Mouse (Mus musculus) small intestine, adult 2 months (tissue): Measurements from ENCODE around the gene Glg1. TPM values are rescaled to one million over a fixed set of nuclear protein-coding genes. Genes with fewer than 3 reads are reported as not detected.
A peak's percentile ranks its signal among the peaks of the same experiment; 100 is the strongest.
"Not testable (repeated sequence)": the region's sequence is repeated elsewhere in the genome, so short reads cannot be mapped to it uniquely, and the experiment has no call there.

Experiments used
- H3K27ac ChIP-seq: fragments of 200-500 bp; 2 replicates; pipeline ENCODE4 v1.5.1; 2012; ENCODE audit warnings: low read depth, low read length, control low read depth, inconsistent platforms; ENCODE audit not compliant: insufficient read depth
- H3K27me3 ChIP-seq: fragments of 200-500 bp; 2 replicates; pipeline ENCODE4 v1.6.1; 2012; ENCODE audit warnings: mild to moderate bottlenecking, moderate library complexity, low read length, inconsistent platforms; ENCODE audit not compliant: control insufficient read depth, insufficient read depth
- H3K36me3 ChIP-seq: fragments of 200-500 bp; 2 replicates; pipeline ENCODE4 v1.6.1; 2012; ENCODE audit warnings: mild to moderate bottlenecking, low read length, control low read depth, inconsistent platforms; ENCODE audit not compliant: control insufficient read depth, insufficient read depth
- H3K4me1 ChIP-seq: fragments of 200-500 bp; 2 replicates; pipeline ENCODE4 v1.6.1; 2012; ENCODE audit warnings: low read length, inconsistent platforms, mixed read lengths; ENCODE audit not compliant: control insufficient read depth, insufficient read depth, insufficient read length
- H3K4me3 ChIP-seq: fragments of 200-500 bp; 2 replicates; pipeline ENCODE4 v1.5.1; 2012; ENCODE audit warnings: low read depth, mild to moderate bottlenecking, control low read depth, inconsistent platforms, low read length, moderate library complexity
- CTCF ChIP-seq: fragments of 200-500 bp; IDR thresholded peaks from 2 replicates; pipeline ENCODE4 v1.5.1; 2012; ENCODE audit warnings: low read depth, mild to moderate bottlenecking, control low read depth, inconsistent platforms, low read length, moderate library complexity, mixed read lengths; ENCODE audit not compliant: insufficient replicate concordance, insufficient read length; ENCODE audit errors: extremely low read depth
- POLR2A ChIP-seq: fragments of 200-500 bp; IDR thresholded peaks from 2 replicates; pipeline ENCODE4 v1.6.1; 2012; ENCODE audit warnings: low read depth, mild to moderate bottlenecking, control low read depth, inconsistent platforms, low read length, moderate library complexity
- WGBS: fragments of 180-500 bp; shearing (Covaris S2); methylation state at CpG from one replicate; pipeline ENCODE4 v1.1.7; 2018; 5-methylcytosine and 5-hydroxymethylcytosine counted together
- polyA plus RNA-seq: library from polyadenylated mRNA; depleted of rRNA; stranded (reverse); fragments of >200 nt; gene quantifications from 2 replicates; pipeline ENCODE4 v1.2.3, GENCODE M21; 2012

Glg1 gene
- polyA plus RNA-seq, 1 experiment: 26.0 TPM

DNA sequence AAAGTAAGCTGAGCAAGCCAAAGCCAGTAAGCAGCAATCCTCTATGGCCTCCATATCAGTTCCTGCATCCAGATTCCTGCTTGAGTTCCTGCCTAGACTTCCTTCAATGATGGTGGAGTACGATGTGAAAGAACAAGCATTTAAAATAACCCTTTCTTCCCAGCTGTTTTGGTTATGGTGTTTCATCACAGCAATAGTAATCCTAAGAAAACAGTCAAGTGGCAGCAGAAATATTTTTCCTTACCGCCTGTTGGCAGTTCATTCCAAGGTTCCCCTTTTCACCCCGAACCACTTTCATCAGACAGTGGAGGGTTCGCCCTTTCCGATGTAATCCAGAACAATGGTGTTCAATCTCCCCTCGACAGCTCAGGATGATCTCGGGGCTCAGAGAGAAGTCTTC is 71.5 kb downstream of the Glg1 start:
- H3K4me1 ChIP-seq: peaks cover 6% of the 10 kb centered on the region; the same call in 1 of the 2 replicates
- peaks cover 20% of the 10 kb centered on the region for H3K36me3 ChIP-seq
- H3K27me3 ChIP-seq: no peaks in the 10 kb centered on the region
- WGBS: 91% methylated on average over 7 of the region's 7 CpGs
- no peak overlapping the region for H3K4me3 ChIP-seq
- TF ChIP-seq POLR2A (no peak), CTCF (no peak)
- H3K27ac ChIP-seq: no peak overlapping the region

DNA sequence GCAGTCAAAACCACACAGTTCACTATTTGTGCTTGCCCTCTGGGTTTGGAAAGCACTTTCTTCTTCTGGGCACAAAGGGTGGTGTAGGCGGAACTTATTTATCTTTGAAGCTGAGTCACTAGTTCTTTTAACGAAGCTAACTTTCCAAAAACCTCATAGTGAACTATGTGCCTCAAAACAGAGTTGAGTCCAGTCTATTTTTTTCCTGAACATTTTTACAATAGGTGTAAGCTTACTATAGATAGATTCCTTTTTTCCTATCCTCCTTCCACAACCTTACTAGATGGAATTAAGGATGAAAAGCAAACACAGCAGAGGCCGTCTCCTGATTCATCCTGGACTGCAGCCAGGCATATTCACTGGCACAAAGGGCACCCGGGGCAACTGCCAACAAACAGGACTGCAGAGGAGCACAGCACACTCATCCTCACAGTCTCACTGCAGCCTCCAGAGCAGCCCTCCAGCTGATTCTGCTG is 73.5 kb downstream of the Glg1 start:
- 20% methylated on average over 4 of the region's 4 CpGs for WGBS
- peaks cover 26% of the 10 kb centered on the region for H3K36me3 ChIP-seq

GRCm38 (mm10) chr8:111171661-111172060 is 87.4 kb downstream of the Glg1 start:
- TF ChIP-seq POLR2A: no peak
- no peak for TF ChIP-seq CTCF
- WGBS: 86% methylated on average over 5 of the region's 5 CpGs

More for the DNA sequence above, 73.5 kb downstream of the Glg1 start:
- TF ChIP-seq CTCF (no peak), POLR2A (no peak)
- Histone ChIP-seq H3K27me3 (no peaks in the 10 kb centered on the region), H3K4me1 (peaks cover 6% of the 10 kb centered on the region; the same call in 1 of the 2 replicates), H3K27ac (no peak overlapping the region), H3K4me3 (no peak overlapping the region)

GRCm38 (mm10) chr8:111157617-111158016 is 101.4 kb downstream of the Glg1 start:
- H3K27ac ChIP-seq: no peak overlapping the region
- no peaks in the 10 kb centered on the region for H3K4me1 ChIP-seq
- H3K36me3 ChIP-seq: peaks cover 65% of the 10 kb centered on the region
- H3K4me3 ChIP-seq: no peak overlapping the region
- TF ChIP-seq POLR2A (no peak), CTCF (peak; percentile 58; the same call in 1 of the 2 replicates)
- no peaks in the 10 kb centered on the region for H3K27me3 ChIP-seq
- 54% methylated on average over 14 of the region's 14 CpGs for WGBS

More at GRCm38 (mm10) chr8:111171661-111172060, 87.4 kb downstream of the Glg1 start:
- no peaks in the 10 kb centered on the region for H3K27me3 ChIP-seq
- H3K27ac ChIP-seq: no peak overlapping the region
- H3K4me3 ChIP-seq: no peak overlapping the region
- H3K36me3 ChIP-seq: peaks cover 56% of the 10 kb centered on the region
- H3K4me1 ChIP-seq: no peaks in the 10 kb centered on the region

GRCm38 (mm10) chr8:111155721-111156436 is 103.1 kb downstream of the Glg1 start:
- H3K27me3 ChIP-seq: no peaks in the 10 kb centered on the region
- TF ChIP-seq POLR2A (no peak), CTCF (no peak)
- no peaks in the 10 kb centered on the region for H3K4me1 ChIP-seq
- H3K4me3 ChIP-seq: no peak overlapping the region
- H3K27ac ChIP-seq: no peak overlapping the region
- H3K36me3 ChIP-seq: peaks cover 51% of the 10 kb centered on the region
- WGBS: 91% methylated on average over 8 of the region's 8 CpGs

DNA sequence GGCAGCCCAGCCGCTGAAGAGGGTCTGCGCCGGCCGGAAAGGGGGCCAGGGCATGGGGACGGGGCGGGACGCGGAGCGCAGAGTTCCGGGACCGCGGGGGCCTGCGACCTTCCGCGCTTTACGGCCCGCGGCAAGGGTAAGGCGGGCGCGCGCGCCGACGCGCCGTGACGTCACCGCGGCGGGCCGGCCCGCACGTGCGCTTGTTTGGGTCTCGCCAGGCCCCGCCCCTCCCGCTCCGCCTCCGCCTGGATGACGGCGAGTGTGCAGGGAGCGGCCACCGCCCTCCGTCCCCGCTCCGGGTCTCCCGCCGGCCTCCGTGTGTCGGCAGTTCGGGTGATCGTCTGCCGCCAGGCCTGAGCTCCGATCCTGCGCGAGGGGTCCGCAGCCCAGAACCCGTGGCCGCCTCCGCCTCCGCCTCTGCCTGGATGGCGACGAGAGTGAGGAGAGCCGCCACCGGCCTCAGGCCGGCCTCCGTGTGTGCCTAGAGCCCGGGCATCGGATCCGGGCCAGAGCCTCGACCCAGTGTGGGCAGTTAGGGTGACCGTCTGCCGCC is 113.5 kb downstream of the Glg1 start:
- under 1% methylated on average over 70 of the region's 74 CpGs for WGBS
- H3K36me3 ChIP-seq, H3K27me3 ChIP-seq, H3K4me1 ChIP-seq: not testable (repeated sequence)
- Histone ChIP-seq H3K4me3 (peak overlapping the region; percentile 91), H3K27ac (peak overlapping the region; percentile 23; the same call in 1 of the 2 replicates)
- TF ChIP-seq POLR2A: peak; percentile 26; the same call in 1 of the 2 replicates

GRCm38 (mm10) chr8:111144901-111145459 is 114.0 kb downstream of the Glg1 start:
- not testable (repeated sequence) for H3K4me1 ChIP-seq, H3K36me3 ChIP-seq, H3K27ac ChIP-seq, H3K27me3 ChIP-seq
- WGBS: under 1% methylated on average over 55 of the region's 63 CpGs
- H3K4me3 ChIP-seq: peak overlapping the region; percentile 91
